Mouse (Mus musculus) heart, embryonic 14.5 days (tissue): ENCODE data around the gene Gabbr1. TPM values are rescaled to one million over a fixed set of nuclear protein-coding genes. Genes with fewer than 3 reads are reported as not detected.

ENCODE experiments used
- ATAC-seq: fragments of 200-750 bp; cut with Nextera tagmentation; 2 replicates; pipeline ENCODE4 v1.8.0; 2017; ENCODE audit warnings: low read depth, moderate TSS enrichment; ENCODE audit not compliant: insufficient number of reproducible peaks, insufficient read depth, low FRiP score
- H3K27ac ChIP-seq, 2 experiments: fragments of 200-500 bp in 1 of 2; fragments of 300-500 bp in 1 of 2; sonication (generic) in 1 of 2; replicated peaks in 1 of 2; 2 replicates each; pipeline ENCODE4 v1.5.1; 2012 to 2014; ENCODE audit warnings: low read depth in 2 of 2, low read length in 2 of 2, control low read depth in 1 of 2, mild to moderate bottlenecking in 1 of 2, mixed read lengths in 1 of 2; ENCODE audit not compliant: control insufficient read depth in 1 of 2, insufficient read depth in 1 of 2
- H3K27me3 ChIP-seq: fragments of 300-500 bp; sonication (generic); 2 replicates; pipeline ENCODE4 v1.6.1; 2014; ENCODE audit warnings: mild to moderate bottlenecking, low read length, control low read depth; ENCODE audit not compliant: control insufficient read depth, insufficient read depth
- H3K36me3 ChIP-seq: fragments of 300-500 bp; sonication (generic); 2 replicates; pipeline ENCODE4 v1.6.1; 2014; ENCODE audit warnings: mild to moderate bottlenecking, control low read depth, low read length, mixed read lengths; ENCODE audit not compliant: control insufficient read depth, insufficient read depth
- H3K4me1 ChIP-seq, 2 experiments: fragments of 200-500 bp in 1 of 2; fragments of 300-500 bp in 1 of 2; sonication (generic) in 1 of 2; 2 replicates each; pipeline ENCODE4 v1.6.1; 2012 to 2014; ENCODE audit warnings: low read length in 2 of 2, control low read depth in 1 of 2, mixed read lengths in 1 of 2; ENCODE audit not compliant: control insufficient read depth in 2 of 2, insufficient read depth in 2 of 2
- H3K4me2 ChIP-seq: fragments of 300-500 bp; sonication (generic); 2 replicates; pipeline ENCODE4 v1.6.1; 2014; ENCODE audit warnings: mild to moderate bottlenecking, low read length
- H3K4me3 ChIP-seq, 2 experiments: fragments of 200-500 bp in 1 of 2; fragments of 300-500 bp in 1 of 2; sonication (generic) in 1 of 2; 2 replicates each; pipeline ENCODE4 v1.5.1; 2012 to 2014; ENCODE audit warnings: low read length in 2 of 2, mild to moderate bottlenecking in 2 of 2, control low read depth in 1 of 2, low read depth in 1 of 2, moderate library complexity in 1 of 2; ENCODE audit not compliant: control insufficient read depth in 1 of 2, insufficient read depth in 1 of 2
- H3K9ac ChIP-seq: fragments of 300-500 bp; sonication (generic); 2 replicates; pipeline ENCODE4 v1.6.1; 2014; ENCODE audit warnings: mild to moderate bottlenecking, low read length
- H3K9me3 ChIP-seq: fragments of 300-500 bp; sonication (generic); 2 replicates; pipeline ENCODE4 v1.6.1; 2016; ENCODE audit warnings: low read length, control low read depth; ENCODE audit not compliant: control insufficient read depth
- WGBS: fragments of 180-500 bp; shearing (Covaris S2); extraction: QIAGEN DNeasy Blood & Tissue Kit; methylation state at CpG from one replicate; pipeline ENCODE4 v1.1.7; 2014; 5-methylcytosine and 5-hydroxymethylcytosine counted together
- polyA plus RNA-seq: library from polyadenylated mRNA; unstranded; fragments of >200 nt; fragmentation: Nextera tagmentation; extraction: Ambion mirVana; gene quantifications from 2 replicates; pipeline ENCODE4 v1.2.1, GENCODE M21; 2014

The Gabbr1 gene
- polyA plus RNA-seq, 1 experiment from 2014 or later = 8.0 TPM

DNA sequence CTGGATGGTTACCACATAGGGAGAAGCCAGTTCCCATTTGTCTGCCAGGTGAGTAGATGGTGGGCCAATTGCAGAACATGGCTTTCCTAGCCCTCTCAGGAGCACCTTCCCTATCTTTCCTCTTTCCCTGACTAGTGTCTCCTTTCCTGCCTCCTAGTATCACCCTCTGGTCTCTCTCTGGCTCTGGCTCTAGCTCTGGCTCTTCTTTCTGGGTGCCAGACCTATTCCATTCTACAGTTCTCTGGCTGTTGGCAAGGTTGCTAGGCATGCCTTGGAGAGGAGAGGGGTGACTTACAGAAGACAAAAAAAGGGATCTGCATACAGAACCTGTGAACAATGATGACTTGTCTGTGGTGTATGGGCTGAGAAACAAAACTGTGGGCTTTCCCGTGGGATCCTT lies 22.1 kb downstream of the Gabbr1 start:
- H3K4me2 ChIP-seq = no peak overlapping the region
- no peaks in the 10 kb centered on the region for H3K4me1 ChIP-seq
- H3K9ac ChIP-seq = no peak overlapping the region
- H3K27me3 ChIP-seq = no peaks in the 10 kb centered on the region
- 95% methylated on average over 1 of the region's 1 CpGs for WGBS
- H3K27ac ChIP-seq = no peak overlapping the region
- ATAC-seq = no peak
- H3K36me3 ChIP-seq = peaks cover 84% of the 10 kb centered on the region
- no peak overlapping the region for H3K4me3 ChIP-seq
- no peaks in the 10 kb centered on the region for H3K9me3 ChIP-seq

GRCm38 (mm10) chr17:37070121-37070520 lies 24.4 kb downstream of the Gabbr1 start:
- no peaks in the 10 kb centered on the region for H3K9me3 ChIP-seq
- H3K27me3 ChIP-seq = no peaks in the 10 kb centered on the region
- no peak overlapping the region for H3K27ac ChIP-seq
- no peak overlapping the region for H3K4me3 ChIP-seq
- H3K9ac ChIP-seq = no peak overlapping the region
- no peak for ATAC-seq
- WGBS = 79% methylated on average over 8 of the region's 8 CpGs
- H3K4me2 ChIP-seq = no peak overlapping the region
- H3K36me3 ChIP-seq = peaks cover 83% of the 10 kb centered on the region
- H3K4me1 ChIP-seq = no peaks in the 10 kb centered on the region

DNA sequence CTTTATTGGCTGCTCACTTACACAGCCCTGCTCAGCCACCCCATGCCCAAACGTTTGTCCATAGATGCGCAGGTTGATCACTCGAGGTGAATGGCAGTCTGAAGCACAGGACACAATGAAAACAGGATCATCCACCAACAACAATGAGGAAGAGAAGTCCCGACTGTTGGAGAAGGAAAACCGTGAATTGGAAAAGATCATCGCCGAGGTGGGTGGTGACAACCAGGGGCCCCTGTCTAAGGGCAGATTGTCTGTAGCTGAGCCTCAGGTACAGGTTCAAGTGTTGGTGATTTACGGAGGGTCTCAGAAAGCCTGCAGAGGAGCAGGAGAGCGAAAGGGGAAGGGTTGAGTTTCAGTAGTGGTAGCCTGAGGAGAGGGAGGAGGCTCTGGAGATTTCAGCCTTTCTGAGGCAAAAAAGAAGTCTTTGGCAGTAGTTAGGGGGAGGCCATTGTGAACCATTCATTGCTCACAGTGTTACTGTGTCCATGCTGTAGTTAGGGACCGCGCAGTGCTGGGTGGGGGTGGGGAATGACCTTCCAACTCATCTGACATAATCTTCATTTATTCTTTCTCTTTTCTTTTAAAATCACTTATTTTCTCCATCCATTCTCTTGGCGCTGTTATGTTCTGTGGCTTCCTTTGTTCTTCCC lies 26.4 kb downstream of the Gabbr1 start:
- 79% methylated on average over 12 of the region's 12 CpGs for WGBS
- Histone ChIP-seq H3K4me1 (no peaks in the 10 kb centered on the region), H3K4me2 (no peak overlapping the region), H3K27me3 (no peaks in the 10 kb centered on the region), H3K4me3 (no peak overlapping the region), H3K36me3 (peaks cover 82% of the 10 kb centered on the region), H3K27ac (no peak overlapping the region), H3K9me3 (no peaks in the 10 kb centered on the region), H3K9ac (no peak overlapping the region)
- ATAC-seq = no peak

DNA sequence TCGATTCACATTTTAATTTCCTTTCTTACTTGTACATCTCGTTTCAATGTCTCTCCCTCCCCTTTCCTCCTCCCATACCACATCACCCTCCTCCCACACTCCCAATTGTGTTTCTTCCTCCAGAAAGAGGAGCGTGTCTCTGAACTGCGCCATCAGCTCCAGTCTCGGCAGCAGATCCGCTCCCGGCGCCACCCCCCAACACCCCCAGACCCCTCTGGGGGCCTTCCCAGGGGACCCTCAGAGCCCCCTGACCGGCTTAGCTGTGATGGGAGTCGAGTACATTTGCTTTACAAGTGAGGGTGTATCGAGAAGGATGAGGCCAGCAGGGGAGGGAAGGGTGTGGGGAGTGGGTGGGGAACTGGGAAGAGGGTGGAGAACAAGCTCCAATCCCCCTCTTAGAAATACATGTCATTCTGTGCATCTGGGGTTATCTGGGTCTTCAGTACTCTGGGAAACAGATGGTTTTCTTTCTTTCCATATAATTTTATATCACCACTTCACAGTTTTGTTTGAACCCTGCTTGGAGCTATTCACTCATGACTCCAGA lies 27.0 kb downstream of the Gabbr1 start:
- no peaks in the 10 kb centered on the region for H3K4me1 ChIP-seq
- H3K27ac ChIP-seq = no peak overlapping the region
- 67% methylated on average over 11 of the region's 11 CpGs for WGBS
- H3K4me2 ChIP-seq = no peak overlapping the region
- no peak overlapping the region for H3K9ac ChIP-seq
- peaks cover 76% of the 10 kb centered on the region for H3K36me3 ChIP-seq
- H3K9me3 ChIP-seq = no peaks in the 10 kb centered on the region
- H3K27me3 ChIP-seq = no peaks in the 10 kb centered on the region
- no peak overlapping the region for H3K4me3 ChIP-seq
- no peak for ATAC-seq

DNA sequence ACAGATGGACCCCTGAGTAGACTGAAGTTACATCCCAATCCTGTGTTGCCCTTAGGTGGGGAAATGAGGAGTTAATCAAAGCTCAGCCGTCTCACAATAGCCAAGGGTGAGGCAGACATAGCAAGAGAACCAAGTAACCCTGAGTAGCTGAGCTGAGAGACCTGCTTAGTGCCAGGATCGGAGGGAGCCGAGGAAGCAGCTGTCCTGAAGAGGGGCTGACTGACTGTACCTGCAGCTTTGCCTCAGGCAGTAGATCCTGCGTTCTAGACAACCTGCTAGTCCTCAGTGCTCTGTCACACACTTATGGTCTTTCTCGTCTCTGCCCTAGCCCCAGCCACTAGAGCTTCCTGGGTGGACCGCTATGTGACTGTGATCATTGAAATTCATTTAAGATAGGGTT lies 29.4 kb downstream of the Gabbr1 start:
- WGBS = 84% methylated on average over 6 of the region's 6 CpGs
- Histone ChIP-seq H3K4me2 (no peak overlapping the region), H3K9me3 (no peaks in the 10 kb centered on the region), H3K4me1 (peaks cover 0 to 2% of the 10 kb centered on the region in 2 experiments; a peak in 1 of 4 replicates), H3K27me3 (no peaks in the 10 kb centered on the region), H3K4me3 (no peak overlapping the region), H3K9ac (no peak overlapping the region), H3K27ac (no peak overlapping the region), H3K36me3 (peaks cover 55% of the 10 kb centered on the region)
- no peak for ATAC-seq

- no peak overlapping the region for H3K9ac ChIP-seq
- H3K9me3 ChIP-seq = no peaks in the 10 kb centered on the region
- peaks cover 49% of the 10 kb centered on the region for H3K36me3 ChIP-seq
- peaks cover 0 to 4% of the 10 kb centered on the region in 2 experiments; a peak in 1 of 4 replicates for H3K4me1 ChIP-seq
- H3K4me2 ChIP-seq = no peak overlapping the region
- H3K4me3 ChIP-seq = no peak overlapping the region
- no peak for ATAC-seq
- H3K27me3 ChIP-seq = no peaks in the 10 kb centered on the region
- no peak overlapping the region for H3K27ac ChIP-seq
- WGBS = 52% methylated on average over 2 of the region's 2 CpGs
These were observed 30.0 kb downstream of the Gabbr1 start for GRCm38 (mm10) chr17:37075766-37076165.

- no peaks in the 10 kb centered on the region for H3K9me3 ChIP-seq
- no peak overlapping the region for H3K9ac ChIP-seq
- no peak overlapping the region for H3K27ac ChIP-seq
- H3K27me3 ChIP-seq = no peaks in the 10 kb centered on the region
- peaks cover 0 to 4% of the 10 kb centered on the region in 2 experiments; a peak in 2 of 4 replicates for H3K4me1 ChIP-seq
- H3K36me3 ChIP-seq = peaks cover 26% of the 10 kb centered on the region
- no peak overlapping the region for H3K4me3 ChIP-seq
- WGBS = 60% methylated on average over 1 of the region's 1 CpGs
- H3K4me2 ChIP-seq = no peak overlapping the region
- no peak for ATAC-seq
These were observed 32.4 kb downstream of the Gabbr1 start for GRCm38 (mm10) chr17:37078193-37078592.

DNA sequence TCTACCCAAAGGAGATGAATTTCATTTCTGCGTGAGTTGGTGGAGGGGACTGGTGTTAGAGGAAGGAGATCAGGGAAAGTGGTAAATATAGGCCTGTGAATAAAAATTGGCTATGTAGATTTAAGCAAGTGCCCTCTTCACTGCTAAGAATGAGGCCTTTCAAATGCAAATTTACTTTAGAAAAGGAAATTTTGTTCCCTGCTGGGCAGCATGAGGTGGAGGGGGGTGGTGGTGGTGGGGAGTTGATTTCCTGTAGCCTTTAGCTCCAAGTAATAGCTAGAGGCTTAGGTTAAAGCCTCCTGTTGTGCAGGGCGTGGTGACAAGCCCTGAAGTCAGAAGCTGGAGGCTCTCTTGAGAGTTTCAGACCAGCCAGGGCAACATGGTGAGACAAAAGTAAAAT lies 33.2 kb downstream of the Gabbr1 start:
- Histone ChIP-seq H3K9me3 (no peaks in the 10 kb centered on the region), H3K27me3 (no peaks in the 10 kb centered on the region), H3K4me2 (no peak overlapping the region), H3K36me3 (peaks cover 19% of the 10 kb centered on the region), H3K27ac (no peak overlapping the region), H3K9ac (no peak overlapping the region), H3K4me1 (peaks cover 0 to 4% of the 10 kb centered on the region in 2 experiments; a peak in 2 of 4 replicates), H3K4me3 (no peak overlapping the region)
- 53% methylated on average over 2 of the region's 2 CpGs for WGBS
- no peak for ATAC-seq
